Mouse (Mus musculus) E14TG2a.4 (cell line): ENCODE results near the gene Ovgp1.
"Not testable (repeated sequence)": the region's sequence is repeated elsewhere in the genome, so short reads cannot be mapped to it uniquely, and the experiment has no call there.

Experiments used
- H3K27me3 ChIP-seq: 2 replicates; pipeline ENCODE4 v1.6.1; 2014; ENCODE audit warnings: low read length, control low read depth; ENCODE audit not compliant: insufficient read depth
- H3K36me3 ChIP-seq: 2 replicates; pipeline ENCODE4 v1.6.1; 2014; ENCODE audit warnings: low read length, control low read depth; ENCODE audit not compliant: insufficient read depth
- H3K4me1 ChIP-seq: replicated peaks from 2 replicates; pipeline ENCODE4 v1.6.1; 2014; ENCODE audit warnings: low read depth, low read length, control low read depth
- H3K4me3 ChIP-seq: replicated peaks from 2 replicates; pipeline ENCODE4 v1.5.1; 2014; ENCODE audit warnings: mild to moderate bottlenecking, low read length
- H3K9me3 ChIP-seq: 2 replicates; pipeline ENCODE4 v1.6.1; 2014; ENCODE audit warnings: low read length, control low read depth
- CTCF ChIP-seq: conservative IDR thresholded peaks from 2 replicates; pipeline ENCODE4 v1.5.1; 2014; ENCODE audit warnings: low read length
- NANOG ChIP-seq: IDR thresholded peaks from 2 replicates; pipeline ENCODE4 v1.6.1; 2014; ENCODE audit warnings: borderline replicate concordance, low read length, mixed read lengths
- POU5F1 ChIP-seq: IDR thresholded peaks from 2 replicates; pipeline ENCODE4 v1.6.1; 2014; ENCODE audit warnings: low read length, borderline replicate concordance

Ovgp1 gene

GRCm38 (mm10) chr3:105971831-105972446 is 1.6 kb upstream of the Ovgp1 start:
- Histone ChIP-seq H3K4me1 (peaks cover 18% of the 10 kb centered on the region), H3K9me3 (no peaks in the 10 kb centered on the region), H3K4me3 (no peak overlapping the region), H3K27me3 (no peaks in the 10 kb centered on the region), H3K36me3 (peaks cover 48% of the 10 kb centered on the region)
- TF ChIP-seq NANOG (no peak), CTCF (no peak), POU5F1 (no peak)

- Histone ChIP-seq H3K27me3 (no peaks in the 10 kb centered on the region), H3K36me3 (peaks cover 25% of the 10 kb centered on the region), H3K4me1 (peaks cover 15% of the 10 kb centered on the region), H3K9me3 (no peaks in the 10 kb centered on the region), H3K4me3 (no peak overlapping the region)
- TF ChIP-seq CTCF (no peak), NANOG (no peak), POU5F1 (no peak)
Measured at GRCm38 (mm10) chr3:105974174-105974573, 663 bp downstream of the Ovgp1 start.

GRCm38 (mm10) chr3:105989611-105990010 is 16.1 kb downstream of the Ovgp1 start:
- H3K9me3 ChIP-seq, H3K27me3 ChIP-seq, H3K4me3 ChIP-seq, H3K4me1 ChIP-seq, H3K36me3 ChIP-seq: not testable (repeated sequence)

- peaks cover 10% of the 10 kb centered on the region; the same call in 1 of the 2 replicates for H3K4me1 ChIP-seq
- no peaks in the 10 kb centered on the region for H3K9me3 ChIP-seq
Measured at GRCm38 (mm10) chr3:105991653-105992283, 18.3 kb downstream of the Ovgp1 start.

GRCm38 (mm10) chr3:105994730-105995129 is 21.2 kb downstream of the Ovgp1 start:
- no peaks in the 10 kb centered on the region for H3K9me3 ChIP-seq
- TF ChIP-seq CTCF (no peak), NANOG (no peak), POU5F1 (no peak)
- no peak overlapping the region for H3K4me3 ChIP-seq
- H3K36me3 ChIP-seq = no peaks in the 10 kb centered on the region
- H3K4me1 ChIP-seq = peaks cover 7% of the 10 kb centered on the region; the same call in 1 of the 2 replicates
- no peaks in the 10 kb centered on the region for H3K27me3 ChIP-seq

More at GRCm38 (mm10) chr3:105991653-105992283, 18.3 kb downstream of the Ovgp1 start:
- no peak for TF ChIP-seq POU5F1
- TF ChIP-seq CTCF = peak; percentile 23; the same call in 1 of the 2 replicates
- TF ChIP-seq NANOG = no peak
- Histone ChIP-seq H3K27me3 (no peaks in the 10 kb centered on the region), H3K36me3 (no peaks in the 10 kb centered on the region), H3K4me3 (no peak overlapping the region)

- Histone ChIP-seq H3K4me3 (peak overlapping the region; percentile 54), H3K4me1 (peaks cover 12% of the 10 kb centered on the region), H3K9me3 (no peaks in the 10 kb centered on the region), H3K36me3 (no peaks in the 10 kb centered on the region), H3K27me3 (no peaks in the 10 kb centered on the region)
- no peak for TF ChIP-seq CTCF
- no peak for TF ChIP-seq NANOG
- no peak for TF ChIP-seq POU5F1
Measured at GRCm38 (mm10) chr3:106000707-106001375, 27.3 kb downstream of the Ovgp1 start.

- no peaks in the 10 kb centered on the region for H3K27me3 ChIP-seq
- no peaks in the 10 kb centered on the region for H3K9me3 ChIP-seq
- H3K36me3 ChIP-seq = no peaks in the 10 kb centered on the region
- H3K4me1 ChIP-seq = peaks cover 12% of the 10 kb centered on the region
- peak overlapping the region; percentile 54 for H3K4me3 ChIP-seq
- TF ChIP-seq NANOG (no peak), CTCF (no peak), POU5F1 (no peak)
Measured at GRCm38 (mm10) chr3:106001416-106002370, 28.2 kb downstream of the Ovgp1 start.

- H3K4me3 ChIP-seq, H3K9me3 ChIP-seq, H3K36me3 ChIP-seq, H3K27me3 ChIP-seq: not testable (repeated sequence)
- H3K4me1 ChIP-seq = peaks cover 12% of the 10 kb centered on the region
Measured at GRCm38 (mm10) chr3:106003360-106003759, 29.8 kb downstream of the Ovgp1 start.
